Mouse (Mus musculus) heart, postnatal 0 days (tissue): ENCODE data around the gene Orc3. TPM values are rescaled to one million over a fixed set of nuclear protein-coding genes. Genes with fewer than 3 reads are reported as not detected.

Source experiments
- ATAC-seq: fragments of 200-750 bp; cut with Nextera tagmentation; 2 replicates; pipeline ENCODE4 v1.8.0; 2017; ENCODE audit warnings: low read depth, moderate number of reproducible peaks, moderate library complexity; ENCODE audit not compliant: insufficient read depth
- DNase-seq: peaks from one replicate; pipeline ENCODE4 v3.0.0-alpha.2; 2016; ENCODE audit warnings: low spot score
- H3K27ac ChIP-seq: fragments of 300-500 bp; sonication (generic); 2 replicates; pipeline ENCODE4 v1.5.1; 2014; ENCODE audit warnings: low read depth, mild to moderate bottlenecking
- H3K27me3 ChIP-seq: fragments of 300-500 bp; sonication (generic); 2 replicates; pipeline ENCODE4 v1.6.1; 2014; ENCODE audit warnings: low read length, mixed read lengths; ENCODE audit not compliant: control insufficient read depth, insufficient read depth
- H3K36me3 ChIP-seq: fragments of 300-500 bp; sonication (generic); replicated peaks from 2 replicates; pipeline ENCODE4 v1.6.1; 2014; ENCODE audit warnings: low read length, mixed read lengths; ENCODE audit not compliant: control insufficient read depth, insufficient read depth
- H3K4me1 ChIP-seq: fragments of 300-500 bp; sonication (generic); 2 replicates; pipeline ENCODE4 v1.6.1; 2014; ENCODE audit warnings: antibody characterized with exemption; ENCODE audit not compliant: control insufficient read depth, insufficient read depth
- H3K4me2 ChIP-seq: fragments of 300-500 bp; sonication (generic); 2 replicates; pipeline ENCODE4 v1.6.1; 2014; ENCODE audit warnings: low read depth, mild to moderate bottlenecking, low read length, moderate library complexity
- H3K4me3 ChIP-seq: fragments of 300-500 bp; sonication (generic); 2 replicates; pipeline ENCODE4 v1.5.1; 2014; ENCODE audit warnings: low read depth, low read length
- H3K9ac ChIP-seq: fragments of 300-500 bp; sonication (generic); replicated peaks from 2 replicates; pipeline ENCODE4 v1.6.1; 2014; ENCODE audit warnings: low read depth, low read length, mixed read lengths
- H3K9me3 ChIP-seq: fragments of 300-500 bp; sonication (generic); replicated peaks from 2 replicates; pipeline ENCODE4 v1.6.1; 2016; ENCODE audit warnings: low read length; ENCODE audit not compliant: control insufficient read depth
- CTCF ChIP-seq: IDR thresholded peaks from 2 replicates; pipeline ENCODE4 v1.5.1; 2016; ENCODE audit warnings: antibody characterized with exemption, control low read depth, low read depth
- EP300 ChIP-seq: IDR thresholded peaks from 2 replicates; pipeline ENCODE4 v1.6.1; 2016; ENCODE audit warnings: antibody characterized with exemption, low read depth
- WGBS: fragments of 180-500 bp; shearing (Covaris S2); extraction: QIAGEN DNeasy Blood & Tissue Kit; methylation state at CpG from one replicate; pipeline ENCODE4 v1.1.7; 2014; 5-methylcytosine and 5-hydroxymethylcytosine counted together
- polyA plus RNA-seq: library from polyadenylated mRNA; unstranded; fragments of >200 nt; fragmentation: Nextera tagmentation; extraction: Ambion mirVana; gene quantifications from 2 replicates; pipeline ENCODE4 v1.2.1, GENCODE M21; 2015
- total RNA-seq: library from RNA; depleted of rRNA; stranded (reverse); fragments of >200 nt; gene quantifications from 2 replicates; pipeline ENCODE4 v1.2.3, GENCODE M21; 2014; ENCODE audit warnings: low replicate concordance; rRNA removed

Orc3 gene
- 41.0 and 47.8 TPM in 2 replicates for total RNA-seq
- polyA plus RNA-seq = 50.0 and 51.4 TPM in 2 replicates

DNA sequence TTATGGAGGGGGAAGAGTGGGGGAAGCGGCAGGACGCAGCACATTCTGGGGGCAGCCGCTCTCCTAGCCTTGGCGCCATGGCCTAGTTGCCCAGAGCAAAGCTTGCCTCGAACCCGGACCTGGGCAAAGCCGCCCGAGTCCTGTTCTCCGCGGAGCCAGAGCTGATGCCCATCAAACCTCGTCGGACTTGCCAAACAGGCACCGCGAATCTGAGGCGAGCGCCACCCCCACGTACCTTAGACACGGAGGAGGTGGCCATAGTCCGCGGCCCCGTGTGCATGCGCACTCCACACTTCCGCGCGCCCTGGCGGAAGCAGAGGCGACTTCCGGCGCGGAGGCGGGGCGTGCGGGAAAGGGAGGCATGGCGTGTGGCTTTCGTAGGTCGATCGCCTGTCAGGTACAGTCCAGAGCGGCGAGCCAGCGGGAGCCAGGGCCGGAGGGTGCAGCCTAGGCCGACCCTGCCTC lies at the start of gene Orc3, which contains the start of gene Rars2:
Gene Orc3, minus strand, starts transcription at position 315 of the 465 bp plus-strand sequence.
Gene Rars2, plus strand, starts transcription at position 328 of the 465 bp plus-strand sequence.
- Histone ChIP-seq H3K27ac (peak within 1 kb of the TSS; percentile 81), H3K27me3 (no peaks in the 10 kb centered on the region), H3K4me3 (peak within 1 kb of the TSS; percentile 82), H3K36me3 (peaks cover 3% of the 10 kb centered on the region; the same call in 1 of the 2 replicates), H3K4me1 (peaks cover 22% of the 10 kb centered on the region), H3K9ac (peak within 1 kb of the TSS; percentile 81), H3K4me2 (peak within 1 kb of the TSS; percentile 72), H3K9me3 (no peaks in the 10 kb centered on the region)
- TF ChIP-seq CTCF (peak; percentile 19; the same call in 1 of the 2 replicates), EP300 (no peak)
- DNase-seq = peak; percentile 89
- under 1% methylated on average over 42 of the region's 42 CpGs for WGBS
- ATAC-seq = peak; percentile 99

GRCm38 (mm10) chr4:34661927-34662326 lies 47.2 kb upstream of the Orc3 start:
- DNase-seq = no peak
- Histone ChIP-seq H3K9me3 (no peaks in the 10 kb centered on the region), H3K27ac (no peak overlapping the region), H3K4me1 (no peaks in the 10 kb centered on the region), H3K4me3 (no peak overlapping the region), H3K9ac (no peak overlapping the region), H3K36me3 (peaks cover 83% of the 10 kb centered on the region), H3K27me3 (no peaks in the 10 kb centered on the region), H3K4me2 (no peak overlapping the region)
- no peak for ATAC-seq
- 87% methylated on average over 6 of the region's 6 CpGs for WGBS
- TF ChIP-seq EP300 = no peak
- no peak for TF ChIP-seq CTCF

DNA sequence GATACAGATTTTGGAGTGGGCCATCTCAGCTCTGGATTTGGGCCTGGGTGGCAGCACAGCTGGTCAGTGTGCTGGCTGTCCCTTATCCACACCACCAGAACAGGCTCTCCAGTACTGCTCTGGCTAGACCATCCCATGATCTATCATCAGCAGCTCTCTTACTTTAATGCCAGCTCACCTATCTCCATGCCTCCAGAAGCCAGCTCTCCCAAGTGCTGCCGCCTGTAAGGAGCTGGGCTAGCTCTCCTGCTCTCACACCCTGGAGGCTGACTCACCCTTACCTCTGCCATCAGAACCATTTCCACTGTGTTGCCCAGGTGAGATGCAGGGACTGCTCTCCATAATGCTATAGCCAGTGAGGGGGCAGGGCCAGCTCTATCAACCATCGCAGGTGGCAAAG lies 46.8 kb upstream of the Orc3 start:
- 87% methylated on average over 2 of the region's 2 CpGs for WGBS
- no peak overlapping the region for H3K4me2 ChIP-seq
- H3K36me3 ChIP-seq = peaks cover 84% of the 10 kb centered on the region
- TF ChIP-seq EP300 (no peak), CTCF (no peak)
- ATAC-seq = no peak
- H3K4me1 ChIP-seq = no peaks in the 10 kb centered on the region
- no peak overlapping the region for H3K4me3 ChIP-seq
- H3K27ac ChIP-seq = no peak overlapping the region
- no peak overlapping the region for H3K9ac ChIP-seq
- DNase-seq = no peak
- no peaks in the 10 kb centered on the region for H3K27me3 ChIP-seq
- H3K9me3 ChIP-seq = no peaks in the 10 kb centered on the region

- DNase-seq (no peak), ATAC-seq (no peak)
- Histone ChIP-seq H3K9me3 (no peaks in the 10 kb centered on the region), H3K9ac (no peak overlapping the region), H3K4me3 (no peak overlapping the region), H3K27me3 (no peaks in the 10 kb centered on the region), H3K4me1 (no peaks in the 10 kb centered on the region), H3K36me3 (peaks cover 82% of the 10 kb centered on the region), H3K27ac (no peak overlapping the region), H3K4me2 (no peak overlapping the region)
- 83% methylated on average over 2 of the region's 2 CpGs for WGBS
- no peak for TF ChIP-seq CTCF
- no peak for TF ChIP-seq EP300
These were observed 44.3 kb upstream of the Orc3 start for GRCm38 (mm10) chr4:34659012-34659411.

DNA sequence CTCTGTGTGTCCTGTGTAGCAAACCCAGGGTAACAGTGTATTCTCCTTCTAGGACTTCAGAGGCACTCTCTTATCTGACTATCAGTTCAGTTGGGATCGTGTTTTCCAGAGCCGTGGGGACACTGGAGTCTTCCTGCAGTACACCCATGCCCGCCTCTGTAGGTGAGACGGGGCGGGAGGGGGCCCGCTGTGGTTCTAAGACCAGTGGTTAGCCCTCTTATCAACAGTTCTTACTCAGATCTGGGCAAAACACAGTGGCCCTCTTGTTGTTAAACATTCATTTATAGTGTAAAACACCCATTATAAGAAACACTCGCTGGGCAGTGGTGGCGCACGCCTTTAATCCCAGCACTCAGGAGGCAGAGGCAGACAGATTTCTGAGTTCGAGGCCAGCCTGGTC lies 41.4 kb upstream of the Orc3 start:
- Histone ChIP-seq H3K36me3 (peaks cover 84% of the 10 kb centered on the region), H3K4me3 (no peak overlapping the region), H3K9ac (no peak overlapping the region), H3K4me1 (no peaks in the 10 kb centered on the region), H3K27me3 (no peaks in the 10 kb centered on the region), H3K27ac (no peak overlapping the region), H3K9me3 (no peaks in the 10 kb centered on the region), H3K4me2 (no peak overlapping the region)
- ATAC-seq = no peak
- WGBS = 89% methylated on average over 10 of the region's 10 CpGs
- no peak for TF ChIP-seq CTCF
- no peak for TF ChIP-seq EP300
- DNase-seq = no peak

DNA sequence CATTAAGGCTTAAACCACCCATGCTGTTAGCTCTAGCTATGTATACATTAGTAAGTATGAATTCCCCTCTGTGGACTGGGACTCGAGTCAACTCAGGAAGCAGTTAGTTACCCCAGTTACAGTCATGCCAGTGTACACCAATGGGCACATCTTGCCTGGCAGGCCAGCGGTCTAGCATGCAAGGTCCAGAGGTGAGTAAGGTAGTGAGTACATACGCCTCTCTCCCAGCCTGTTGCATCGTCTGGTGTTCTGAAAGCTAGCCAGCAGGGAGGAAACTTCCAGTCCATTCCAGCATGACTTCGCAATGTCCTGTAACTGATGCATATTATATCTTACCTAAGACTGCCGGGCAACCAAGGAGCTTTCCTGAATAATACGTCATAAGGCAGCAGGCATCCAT lies 38.4 kb upstream of the Orc3 start:
- H3K36me3 ChIP-seq = peaks cover 68% of the 10 kb centered on the region

More for the DNA sequence above, 38.4 kb upstream of the Orc3 start:
- Histone ChIP-seq H3K4me3 (no peak overlapping the region), H3K27me3 (no peaks in the 10 kb centered on the region), H3K4me1 (no peaks in the 10 kb centered on the region), H3K27ac (no peak overlapping the region), H3K9me3 (no peaks in the 10 kb centered on the region), H3K9ac (no peak overlapping the region), H3K4me2 (no peak overlapping the region)
- ATAC-seq (no peak), DNase-seq (no peak)
- WGBS = 88% methylated on average over 7 of the region's 7 CpGs
- TF ChIP-seq EP300 (no peak), CTCF (no peak)
